Mouse (Mus musculus) liver, embryonic 11.5 days (tissue): Measurements from ENCODE around the gene Mei1. TPM values are rescaled to one million over a fixed set of nuclear protein-coding genes. Genes with fewer than 3 reads are reported as not detected.

Experiments used
- ATAC-seq: fragments of 200-750 bp; cut with Nextera tagmentation; replicated peaks from 2 replicates; pipeline ENCODE4 v1.8.0; 2017; ENCODE audit warnings: moderate number of reproducible peaks, mild to moderate bottlenecking, moderate TSS enrichment, moderate library complexity; ENCODE audit not compliant: low FRiP score
- DNase-seq: peaks from one replicate; pipeline ENCODE4 v3.0.0-alpha.2; 2017; ENCODE audit warnings: low spot score
- H3K27ac ChIP-seq: fragments of 300-500 bp; sonication (generic); 2 replicates; pipeline ENCODE4 v1.5.1; 2014; ENCODE audit warnings: mild to moderate bottlenecking, low read depth, low read length, control low read depth
- H3K27me3 ChIP-seq: fragments of 300-500 bp; sonication (generic); replicated peaks from 2 replicates; pipeline ENCODE4 v1.6.1; 2014; ENCODE audit warnings: low read length, mixed read lengths; ENCODE audit not compliant: control insufficient read depth, insufficient read depth
- H3K36me3 ChIP-seq: fragments of 300-500 bp; sonication (generic); 2 replicates; pipeline ENCODE4 v1.6.1; 2014; ENCODE audit warnings: mild to moderate bottlenecking, low read length, moderate library complexity, mixed read lengths; ENCODE audit not compliant: control insufficient read depth, insufficient read depth
- H3K4me1 ChIP-seq: fragments of 300-500 bp; sonication (generic); replicated peaks from 2 replicates; pipeline ENCODE4 v1.6.1; 2014; ENCODE audit warnings: low read length, mixed read lengths; ENCODE audit not compliant: control insufficient read depth, insufficient read depth
- H3K4me2 ChIP-seq: fragments of 300-500 bp; sonication (generic); 2 replicates; pipeline ENCODE4 v1.6.1; 2014; ENCODE audit warnings: mild to moderate bottlenecking, control low read depth, moderate library complexity
- H3K4me3 ChIP-seq: fragments of 300-500 bp; sonication (generic); 2 replicates; pipeline ENCODE4 v1.5.1; 2014; ENCODE audit warnings: low read depth, low read length, control low read depth
- H3K9ac ChIP-seq: fragments of 300-500 bp; sonication (generic); 2 replicates; pipeline ENCODE4 v1.6.1; 2014; ENCODE audit warnings: low read depth, low read length, control low read depth
- H3K9me3 ChIP-seq: fragments of 300-500 bp; sonication (generic); 2 replicates; pipeline ENCODE4 v1.6.1; 2016; ENCODE audit warnings: low read length, inconsistent platforms, mixed read lengths; ENCODE audit not compliant: control insufficient read depth
- WGBS: fragments of 180-500 bp; shearing (Covaris S2); extraction: QIAGEN DNeasy Blood & Tissue Kit; methylation state at CpG from one replicate; pipeline ENCODE4 v1.1.7; 2014; 5-methylcytosine and 5-hydroxymethylcytosine counted together
- polyA plus RNA-seq: library from polyadenylated mRNA; unstranded; fragments of >200 nt; fragmentation: Nextera tagmentation; extraction: Ambion mirVana; gene quantifications from 2 replicates; pipeline ENCODE4 v1.2.1, GENCODE M21; 2014

Gene Mei1
- polyA plus RNA-seq, 1 experiment from 2014 or later, result not detected

- ATAC-seq (no peak), DNase-seq (no peak)
- 82% methylated on average over 4 of the region's 4 CpGs for WGBS
- Histone ChIP-seq H3K9ac (no peak overlapping the region), H3K4me1 (peaks cover 35% of the 10 kb centered on the region), H3K27me3 (no peaks in the 10 kb centered on the region), H3K36me3 (no peaks in the 10 kb centered on the region; the same call in 1 of the 2 replicates), H3K4me3 (no peak overlapping the region), H3K9me3 (no peaks in the 10 kb centered on the region), H3K27ac (no peak overlapping the region), H3K4me2 (no peak overlapping the region)
Measured at GRCm38 (mm10) chr15:82151176-82151575, 81.4 kb downstream of the Mei1 start.

GRCm38 (mm10) chr15:82152022-82152421, 82.2 kb downstream of the Mei1 start:
- peaks cover 35% of the 10 kb centered on the region for H3K4me1 ChIP-seq
- H3K4me3 ChIP-seq, result no peak overlapping the region
- H3K9ac ChIP-seq, result no peak overlapping the region
- no peaks in the 10 kb centered on the region for H3K27me3 ChIP-seq
- no peak overlapping the region for H3K4me2 ChIP-seq
- no peaks in the 10 kb centered on the region; the same call in 1 of the 2 replicates for H3K36me3 ChIP-seq
- H3K27ac ChIP-seq, result no peak overlapping the region
- ATAC-seq (no peak), DNase-seq (no peak)
- WGBS, result 77% methylated on average over 12 of the region's 12 CpGs
- H3K9me3 ChIP-seq, result no peaks in the 10 kb centered on the region

DNA sequence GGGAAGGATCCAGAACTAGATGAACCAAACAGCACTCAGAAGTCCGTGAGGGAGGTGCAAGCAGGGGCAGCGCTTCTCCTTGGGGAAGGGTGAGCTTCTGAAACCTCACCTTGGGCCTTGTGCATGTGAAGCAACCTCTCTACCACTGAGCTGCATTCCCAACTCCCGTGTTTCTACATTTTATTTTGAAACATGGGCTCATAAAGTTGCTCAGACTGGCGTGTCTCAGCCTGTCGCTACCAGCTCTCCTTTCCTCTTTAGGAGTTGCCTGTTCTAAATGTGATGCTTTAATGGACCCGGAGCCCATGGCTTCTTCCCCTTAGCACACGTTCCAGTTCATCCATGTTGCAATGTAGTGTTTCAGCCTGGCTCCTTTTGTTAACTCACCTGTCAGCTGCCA, 82.6 kb downstream of the Mei1 start:
- H3K4me2 ChIP-seq, result no peak overlapping the region
- H3K4me1 ChIP-seq, result peaks cover 35% of the 10 kb centered on the region
- H3K4me3 ChIP-seq, result no peak overlapping the region
- no peak for ATAC-seq
- WGBS, result 88% methylated on average over 7 of the region's 7 CpGs
- no peaks in the 10 kb centered on the region for H3K27me3 ChIP-seq
- no peaks in the 10 kb centered on the region for H3K9me3 ChIP-seq
- no peak overlapping the region for H3K27ac ChIP-seq
- no peak overlapping the region for H3K9ac ChIP-seq
- DNase-seq, result no peak
- no peaks in the 10 kb centered on the region; the same call in 1 of the 2 replicates for H3K36me3 ChIP-seq

DNA sequence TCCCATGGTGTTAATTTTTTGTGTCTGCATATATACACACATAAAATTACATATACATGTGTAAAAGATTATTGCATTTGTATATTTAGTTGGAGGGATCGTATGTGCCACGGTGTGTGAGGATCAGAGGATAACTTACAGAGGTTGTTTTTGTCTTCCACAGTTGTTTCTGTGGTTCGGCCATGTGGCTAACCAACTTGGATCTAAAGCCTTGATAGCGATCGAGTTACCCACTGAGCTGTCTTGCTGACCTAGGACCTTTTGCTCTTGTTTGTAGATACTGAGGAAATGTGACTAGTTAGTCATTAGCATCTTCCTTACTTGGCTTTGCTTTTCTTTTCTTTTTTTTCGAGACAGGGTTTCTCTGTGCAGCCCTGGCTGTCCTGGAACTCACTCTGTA, 86.5 kb downstream of the Mei1 start:
- Histone ChIP-seq H3K9ac (no peak overlapping the region), H3K27ac (no peak overlapping the region), H3K4me3 (no peak overlapping the region), H3K4me2 (no peak overlapping the region), H3K36me3 (no peaks in the 10 kb centered on the region), H3K9me3 (no peaks in the 10 kb centered on the region), H3K4me1 (peaks cover 39% of the 10 kb centered on the region), H3K27me3 (no peaks in the 10 kb centered on the region)
- ATAC-seq (no peak), DNase-seq (no peak)
- 60% methylated on average over 6 of the region's 6 CpGs for WGBS

DNA sequence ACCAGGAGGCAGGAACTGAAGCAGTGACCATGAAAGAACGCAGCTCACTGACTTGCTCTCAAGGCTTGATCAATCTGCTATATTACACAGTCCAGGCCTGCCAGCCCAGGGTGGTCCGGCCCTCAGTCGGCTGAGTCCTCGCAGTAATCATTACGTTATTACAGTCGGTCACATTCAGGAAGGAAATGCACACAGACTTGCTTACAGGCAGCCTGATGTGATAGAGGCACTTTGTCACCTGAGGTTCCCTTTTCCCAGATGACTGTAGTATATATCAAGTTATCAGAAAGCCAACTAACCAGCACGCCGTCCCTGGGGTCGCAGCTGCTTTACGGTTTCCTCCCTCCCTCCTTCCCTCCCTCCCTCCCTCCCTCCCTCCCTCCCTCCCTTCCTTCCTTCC, 87.1 kb downstream of the Mei1 start:
- 47% methylated on average over 10 of the region's 10 CpGs for WGBS
- Histone ChIP-seq H3K9ac (no peak overlapping the region), H3K4me3 (no peak overlapping the region), H3K4me1 (peaks cover 40% of the 10 kb centered on the region), H3K27ac (no peak overlapping the region), H3K4me2 (no peak overlapping the region), H3K9me3 (no peaks in the 10 kb centered on the region), H3K27me3 (no peaks in the 10 kb centered on the region), H3K36me3 (no peaks in the 10 kb centered on the region)
- ATAC-seq (no peak), DNase-seq (no peak)

GRCm38 (mm10) chr15:82158243-82159035, 88.6 kb downstream of the Mei1 start:
- Histone ChIP-seq H3K9me3 (no peaks in the 10 kb centered on the region), H3K4me3 (no peak overlapping the region), H3K4me1 (peaks cover 49% of the 10 kb centered on the region), H3K27me3 (no peaks in the 10 kb centered on the region), H3K36me3 (no peaks in the 10 kb centered on the region), H3K4me2 (no peak overlapping the region), H3K27ac (0 out of 2 replicates have a peak overlapping the region, but pooled peaks have one; percentile 9), H3K9ac (no peak overlapping the region)
- no peak for DNase-seq
- WGBS, result 71% methylated on average over 17 of the region's 17 CpGs
- ATAC-seq, result no peak

GRCm38 (mm10) chr15:82159471-82159870, 89.7 kb downstream of the Mei1 start:
- DNase-seq (no peak), ATAC-seq (no peak)
- Histone ChIP-seq H3K4me2 (no peak overlapping the region), H3K27ac (no peak overlapping the region), H3K36me3 (no peaks in the 10 kb centered on the region), H3K9me3 (no peaks in the 10 kb centered on the region), H3K9ac (no peak overlapping the region), H3K4me3 (no peak overlapping the region), H3K27me3 (no peaks in the 10 kb centered on the region), H3K4me1 (peaks cover 57% of the 10 kb centered on the region)
- 81% methylated on average over 9 of the region's 9 CpGs for WGBS

DNA sequence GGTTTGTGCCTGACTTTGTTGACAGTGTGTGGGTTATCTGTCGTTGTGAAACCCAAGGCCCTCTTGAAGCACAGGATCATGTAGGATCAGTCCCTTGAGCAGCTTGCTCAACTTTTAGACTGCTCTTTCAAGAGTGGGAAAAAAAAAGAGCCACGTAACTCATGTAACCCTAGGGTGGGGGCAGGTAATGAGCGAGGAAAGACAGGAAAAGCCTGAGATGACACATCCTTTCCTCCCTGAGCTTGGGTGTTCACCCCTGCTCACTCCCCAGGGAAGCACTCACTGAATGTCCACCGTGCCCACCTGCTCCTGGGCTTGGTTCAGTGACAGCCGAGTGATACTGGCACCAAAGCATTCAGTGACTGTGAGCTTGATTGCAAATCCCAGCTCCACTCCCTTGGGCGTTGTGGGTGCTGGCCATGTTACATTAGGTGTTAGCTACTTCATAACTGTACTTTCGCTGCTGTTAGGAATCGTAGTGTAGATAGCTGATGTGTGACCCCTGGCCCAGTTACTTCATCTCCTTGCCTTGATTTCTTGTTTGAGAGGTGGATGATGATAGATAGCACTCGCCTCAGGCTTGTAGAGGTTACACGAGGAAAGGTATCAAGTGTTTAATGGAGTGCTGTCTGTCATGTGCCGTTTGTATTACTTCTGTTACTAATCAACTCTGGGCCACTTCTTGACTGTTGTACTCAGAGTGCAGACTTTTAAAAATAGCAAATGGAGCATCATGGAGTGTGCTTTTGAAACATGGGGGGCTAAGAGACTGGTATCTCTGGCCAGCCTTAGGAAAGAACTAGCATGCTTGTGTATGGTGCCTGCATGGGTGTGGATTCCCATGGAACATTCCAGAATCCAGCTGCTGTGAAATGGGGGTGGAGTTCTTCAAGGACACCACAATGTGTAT, 91.2 kb downstream of the Mei1 start:
- H3K4me2 ChIP-seq, result no peak overlapping the region
- H3K4me3 ChIP-seq, result no peak overlapping the region
- H3K4me1 ChIP-seq, result peaks cover 66% of the 10 kb centered on the region
- WGBS, result 68% methylated on average over 11 of the region's 11 CpGs
- no peak overlapping the region for H3K27ac ChIP-seq
- no peaks in the 10 kb centered on the region for H3K9me3 ChIP-seq
- DNase-seq (no peak), ATAC-seq (no peak)
- H3K27me3 ChIP-seq, result no peaks in the 10 kb centered on the region
- H3K9ac ChIP-seq, result no peak overlapping the region
- H3K36me3 ChIP-seq, result no peaks in the 10 kb centered on the region
